Mouse (Mus musculus): ENCODE results near the gene Cd300lf. TPM values are rescaled to one million over a fixed set of nuclear protein-coding genes. Genes with fewer than 3 reads are reported as not detected.

Gene Cd300lf
- total and polyA plus RNA-seq, 2 experiments from 2014 or later: 0.10 to 0.16 TPM

GRCm38 (mm10) chr11:115160016-115160797 is 26.4 kb upstream of the Cd300lf start:
- Histone ChIP-seq H3K9me3 (ENCODE audit: low read length) (no peaks in the 10 kb centered on the region), H3K36me3 (ENCODE audit: insufficient read depth, low read length) (no peaks in the 10 kb centered on the region), H3K4me2 (ENCODE audit: low read depth, low read length, poor library complexity, severe bottlenecking) (no peak overlapping the region), H3K9ac (replicated peaks; ENCODE audit: low read length, poor library complexity, severe bottlenecking) (no peak overlapping the region), H3K27me3 (ENCODE audit: insufficient read depth, low read length) (peaks cover 34% of the 10 kb centered on the region), H3K4me3 (ENCODE audit: low read depth, low read length) (no peak overlapping the region), H3K4me1 (ENCODE audit: insufficient read depth, low read length) (peaks cover 4% of the 10 kb centered on the region; the same call in 1 of the 2 replicates), H3K27ac (ENCODE audit: low read depth, low read length) (no peak overlapping the region)
- peak; percentile 74 for TF ChIP-seq CTCF (IDR thresholded peaks at IDR 0.05)
- WGBS: 51% methylated on average over 11 of the region's 11 CpGs
- peak; percentile 28 for DNase-seq (ENCODE audit: low spot score)
- no peak for ATAC-seq (ENCODE audit: low FRiP score)

- H3K9ac ChIP-seq (replicated peaks; ENCODE audit: low read length, poor library complexity, severe bottlenecking): no peak overlapping the region
- WGBS: 36% methylated on average over 12 of the region's 12 CpGs
- H3K4me1 ChIP-seq (ENCODE audit: insufficient read depth, low read length): peaks cover 2% of the 10 kb centered on the region; the same call in 1 of the 2 replicates
- TF ChIP-seq CTCF (IDR thresholded peaks at IDR 0.05): no peak
- H3K36me3 ChIP-seq (ENCODE audit: insufficient read depth, low read length): no peaks in the 10 kb centered on the region
- ATAC-seq (ENCODE audit: low FRiP score) (no peak), DNase-seq (ENCODE audit: low spot score) (no peak)
- peaks cover 41% of the 10 kb centered on the region for H3K27me3 ChIP-seq (ENCODE audit: insufficient read depth, low read length)
- no peaks in the 10 kb centered on the region for H3K9me3 ChIP-seq (ENCODE audit: low read length)
- no peak overlapping the region for H3K4me2 ChIP-seq (ENCODE audit: low read depth, low read length, poor library complexity, severe bottlenecking)
- no peak overlapping the region for H3K4me3 ChIP-seq (ENCODE audit: low read depth, low read length)
- H3K27ac ChIP-seq (ENCODE audit: low read depth, low read length): no peak overlapping the region
Observed at GRCm38 (mm10) chr11:115157933-115158719, 24.3 kb upstream of the Cd300lf start.

GRCm38 (mm10) chr11:115155053-115155634 is 21.4 kb upstream of the Cd300lf start:
- 22% methylated on average over 5 of the region's 5 CpGs for WGBS
- no peak for TF ChIP-seq CTCF (IDR thresholded peaks at IDR 0.05)
- Histone ChIP-seq H3K9me3 (ENCODE audit: low read length) (no peaks in the 10 kb centered on the region), H3K27me3 (ENCODE audit: insufficient read depth, low read length) (peaks cover 29% of the 10 kb centered on the region), H3K4me2 (ENCODE audit: low read depth, low read length, poor library complexity, severe bottlenecking) (no peak overlapping the region), H3K4me3 (ENCODE audit: low read depth, low read length) (no peak overlapping the region), H3K4me1 (ENCODE audit: insufficient read depth, low read length) (no peaks in the 10 kb centered on the region), H3K9ac (replicated peaks; ENCODE audit: low read length, poor library complexity, severe bottlenecking) (no peak overlapping the region), H3K27ac (ENCODE audit: low read depth, low read length) (no peak overlapping the region), H3K36me3 (ENCODE audit: insufficient read depth, low read length) (no peaks in the 10 kb centered on the region)
- ATAC-seq (ENCODE audit: low FRiP score) (no peak), DNase-seq (ENCODE audit: low spot score) (no peak)

GRCm38 (mm10) chr11:115153699-115154292 is 20.0 kb upstream of the Cd300lf start:
- DNase-seq (ENCODE audit: low spot score): peak; percentile 63

GRCm38 (mm10) chr11:115153088-115153487 is 19.3 kb upstream of the Cd300lf start:
- H3K4me3 ChIP-seq (ENCODE audit: low read depth, low read length): no peak overlapping the region
- no peaks in the 10 kb centered on the region for H3K36me3 ChIP-seq (ENCODE audit: insufficient read depth, low read length)
- H3K9ac ChIP-seq (replicated peaks; ENCODE audit: low read length, poor library complexity, severe bottlenecking): no peak overlapping the region
- no peak overlapping the region for H3K27ac ChIP-seq (ENCODE audit: low read depth, low read length)
- ATAC-seq (ENCODE audit: low FRiP score) (no peak), DNase-seq (ENCODE audit: low spot score) (no peak)
- no peaks in the 10 kb centered on the region for H3K4me1 ChIP-seq (ENCODE audit: insufficient read depth, low read length)
- H3K4me2 ChIP-seq (ENCODE audit: low read depth, low read length, poor library complexity, severe bottlenecking): no peak overlapping the region
- H3K9me3 ChIP-seq (ENCODE audit: low read length): 0 out of 2 replicates have a peak, but pooled peaks cover 5% of the 10 kb centered on the region
- no peak for TF ChIP-seq CTCF (IDR thresholded peaks at IDR 0.05)
- peaks cover 29% of the 10 kb centered on the region for H3K27me3 ChIP-seq (ENCODE audit: insufficient read depth, low read length)
- 83% methylated on average over 9 of the region's 9 CpGs for WGBS

More at GRCm38 (mm10) chr11:115153699-115154292, 20.0 kb upstream of the Cd300lf start:
- H3K27me3 ChIP-seq (ENCODE audit: insufficient read depth, low read length): peaks cover 29% of the 10 kb centered on the region
- TF ChIP-seq CTCF (IDR thresholded peaks at IDR 0.05): peak; percentile 85
- H3K36me3 ChIP-seq (ENCODE audit: insufficient read depth, low read length): no peaks in the 10 kb centered on the region
- no peak for ATAC-seq (ENCODE audit: low FRiP score)
- no peaks in the 10 kb centered on the region for H3K4me1 ChIP-seq (ENCODE audit: insufficient read depth, low read length)
- H3K9me3 ChIP-seq (ENCODE audit: low read length): 0 out of 2 replicates have a peak, but pooled peaks cover 5% of the 10 kb centered on the region
- no peak overlapping the region for H3K27ac ChIP-seq (ENCODE audit: low read depth, low read length)
- under 1% methylated on average over 34 of the region's 35 CpGs for WGBS
- peak overlapping the region; percentile 24; the same call in 1 of the 2 replicates for H3K4me3 ChIP-seq (ENCODE audit: low read depth, low read length)
- peak overlapping the region; percentile 21; the same call in 1 of the 2 replicates for H3K4me2 ChIP-seq (ENCODE audit: low read depth, low read length, poor library complexity, severe bottlenecking)
- no peak overlapping the region for H3K9ac ChIP-seq (replicated peaks; ENCODE audit: low read length, poor library complexity, severe bottlenecking)

Data from midbrain, postnatal 0 days (tissue).